In the genomic region with DNA sequence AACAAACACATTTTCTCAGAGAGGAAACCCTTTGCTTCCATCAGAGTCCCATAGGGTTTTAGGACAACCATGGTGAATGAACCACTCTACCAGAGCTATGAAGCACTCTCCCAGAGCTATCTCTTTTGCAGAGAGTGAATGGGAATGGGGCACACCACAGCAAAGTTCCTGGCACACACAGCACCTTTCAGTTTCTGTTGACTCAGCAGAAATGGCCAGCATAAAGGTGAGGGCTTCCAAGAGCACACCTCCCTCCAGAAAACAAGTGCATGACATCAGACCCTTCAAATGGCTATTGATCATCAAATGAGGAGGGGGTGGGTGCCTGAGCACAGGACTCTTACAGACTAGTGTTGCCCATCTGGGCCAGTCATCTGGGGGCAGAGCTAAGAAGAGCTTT, we compare ENCODE assay signal across 28 mouse cellular contexts. TPM values are rescaled to one million over a fixed set of nuclear protein-coding genes. Genes with fewer than 3 reads are reported as not detected.
"Had no signal": no experiment of that assay in that cellular context is flagged by ENCODE, and none has a peak within 500 bp of the region (broad histone marks: within the 10 kb centered on the region; RNA-seq: fewer than 3 reads in every experiment).

No protein-coding gene starts in this region.

- H3K36me3 ChIP-seq: kidney, embryonic 15.5 days; limb, embryonic 12.5 days; limb, embryonic 15.5 days; midbrain, embryonic 10.5 days; midbrain, embryonic 13.5 days; neural tube, embryonic 13.5 days; stomach, embryonic 15.5 days had no signal

- DNase-seq: kidney, adult 8-10 months; kidney, postnatal 10 days; kidney, postnatal 4 days; left cerebral cortex, postnatal 4 days; lung, adult 18-20 months; lung, postnatal 36 days; retina, postnatal 1 day; right cerebral cortex, postnatal 25 days; spleen, adult 18-20 months; thymus, adult 2 months; thymus, postnatal 14 days had no signal

- H3K9ac ChIP-seq: kidney, embryonic 15.5 days; limb, embryonic 12.5 days; limb, embryonic 15.5 days; midbrain, embryonic 13.5 days; neural tube, embryonic 13.5 days; stomach, embryonic 15.5 days had no signal

- H3K9me3 ChIP-seq: kidney, embryonic 15.5 days; limb, embryonic 12.5 days; limb, embryonic 15.5 days; midbrain, embryonic 10.5 days; midbrain, embryonic 13.5 days; neural tube, embryonic 13.5 days; stomach, embryonic 15.5 days had no signal

- H3K27ac ChIP-seq: kidney, embryonic 15.5 days; limb, embryonic 12.5 days; limb, embryonic 15.5 days; midbrain, embryonic 10.5 days; midbrain, embryonic 13.5 days; neural tube, embryonic 13.5 days; stomach, embryonic 15.5 days had no signal

- H3K4me2 ChIP-seq: kidney, embryonic 15.5 days; limb, embryonic 12.5 days; limb, embryonic 15.5 days; midbrain, embryonic 13.5 days; neural tube, embryonic 13.5 days; stomach, embryonic 15.5 days had no signal

- H3K4me3 ChIP-seq: kidney, embryonic 15.5 days; limb, embryonic 12.5 days; limb, embryonic 15.5 days; megakaryocyte, embryonic 14.5 days; midbrain, embryonic 10.5 days; midbrain, embryonic 13.5 days; myocyte; neural tube, embryonic 13.5 days; stomach, embryonic 15.5 days had no signal

- ATAC-seq: intestine, postnatal 0 days; midbrain, embryonic 13.5 days; midbrain, embryonic 16.5 days had no signal

RNA-seq across cellular contexts. Expression of gene Wnt3a, which starts 28.2 kb away (rescaled TPM):
- total RNA-seq: layer of hippocampus, postnatal 14 days; left cerebral cortex, adult 8-10 months; left cerebral cortex, postnatal 14 days; left cerebral cortex, postnatal 4 days; monocyte, adult 5-6 weeks; neutrophil, adult 5-6 weeks had no signal
- polyA plus RNA-seq: intestine, embryonic 14.5 days; intestine, postnatal 0 days; kidney, embryonic 15.5 days; myocyte had no signal

RNA-seq across cellular contexts. Expression of gene Wnt9a, which starts 44.4 kb away (rescaled TPM):
- total RNA-seq: monocyte, adult 5-6 weeks; neutrophil, adult 5-6 weeks had no signal
